Mouse (Mus musculus) E14TG2a.4 (cell line): ENCODE results near the gene Hils1.

Experiments
- CTCF ChIP-seq: conservative IDR thresholded peaks from 2 replicates; pipeline ENCODE4 v1.5.1; 2014; ENCODE audit warnings: low read length
- NANOG ChIP-seq: IDR thresholded peaks from 2 replicates; pipeline ENCODE4 v1.6.1; 2014; ENCODE audit warnings: borderline replicate concordance, low read length, mixed read lengths
- POU5F1 ChIP-seq: IDR thresholded peaks from 2 replicates; pipeline ENCODE4 v1.6.1; 2014; ENCODE audit warnings: low read length, borderline replicate concordance

DNA sequence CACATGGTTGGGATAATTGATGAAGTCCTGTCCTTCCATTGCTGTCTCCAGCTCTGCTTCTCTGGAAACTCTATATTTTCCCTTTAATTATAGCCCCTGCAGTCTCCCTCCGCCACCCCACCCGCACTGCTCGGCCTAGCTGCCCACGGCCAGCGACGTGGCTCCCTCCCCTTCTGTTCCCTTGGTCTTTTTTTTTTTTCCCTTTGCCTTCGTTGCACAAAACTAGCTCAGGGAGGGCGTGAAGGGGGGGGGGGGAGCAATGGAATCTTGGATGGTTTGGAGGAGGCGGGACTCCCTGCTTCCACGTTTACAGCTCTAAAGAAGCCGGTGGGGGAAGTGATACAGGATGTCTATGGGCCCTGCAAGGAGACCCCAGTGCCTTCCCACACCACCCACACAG is 32.9 kb upstream of the Hils1 start:
- TF ChIP-seq CTCF (no peak), POU5F1 (no peak), NANOG (no peak)
